Mouse (Mus musculus): ENCODE measurements around the gene Birc6.

DNA sequence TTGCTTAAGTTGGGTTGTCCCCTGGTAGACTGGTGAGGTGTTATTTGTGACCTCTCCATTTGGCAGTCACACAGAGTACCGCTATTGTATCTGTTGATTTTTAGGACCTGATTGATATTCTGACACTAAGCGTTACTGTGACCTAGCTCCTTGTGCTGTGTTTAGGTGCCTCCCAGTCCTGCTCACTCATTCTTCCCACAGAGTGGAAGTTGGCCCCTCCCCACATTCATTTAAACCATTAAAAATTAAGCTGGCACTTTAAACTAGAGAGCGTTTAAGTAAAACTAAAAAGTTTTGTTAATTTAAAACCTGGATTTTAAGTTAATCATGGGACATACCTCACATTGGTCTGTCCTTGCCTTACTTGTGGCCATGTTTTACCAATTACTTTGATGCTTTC is 156.8 kb downstream of the Birc6 start:
- TF ChIP-seq POLR2A (IDR thresholded peaks at IDR 0.05; ENCODE audit: insufficient read depth, low read depth, low read length) (no peak), CTCF (IDR thresholded peaks at IDR 0.05; ENCODE audit: insufficient read depth, low read depth, low read length) (no peak)
